Mouse (Mus musculus) thymus, postnatal 0 days (tissue): ENCODE measurements around the gene Copz2. TPM values are rescaled to one million over a fixed set of nuclear protein-coding genes. Genes with fewer than 3 reads are reported as not detected.
"Not testable (repeated sequence)": the region's sequence is repeated elsewhere in the genome, so short reads cannot be mapped to it uniquely, and the experiment has no call there.

Source experiments
- DNase-seq: peaks from one replicate; pipeline ENCODE4 v3.0.0-alpha.2; 2015; ENCODE audit warnings: low spot score
- polyA plus RNA-seq: library from polyadenylated mRNA; unstranded; fragments of >200 nt; fragmentation: Nextera tagmentation; extraction: Ambion mirVana; gene quantifications from 2 replicates; pipeline ENCODE4 v1.2.1, GENCODE M21; 2015

The Copz2 gene
- 55.8 and 60.7 TPM in 2 replicates for polyA plus RNA-seq

DNA sequence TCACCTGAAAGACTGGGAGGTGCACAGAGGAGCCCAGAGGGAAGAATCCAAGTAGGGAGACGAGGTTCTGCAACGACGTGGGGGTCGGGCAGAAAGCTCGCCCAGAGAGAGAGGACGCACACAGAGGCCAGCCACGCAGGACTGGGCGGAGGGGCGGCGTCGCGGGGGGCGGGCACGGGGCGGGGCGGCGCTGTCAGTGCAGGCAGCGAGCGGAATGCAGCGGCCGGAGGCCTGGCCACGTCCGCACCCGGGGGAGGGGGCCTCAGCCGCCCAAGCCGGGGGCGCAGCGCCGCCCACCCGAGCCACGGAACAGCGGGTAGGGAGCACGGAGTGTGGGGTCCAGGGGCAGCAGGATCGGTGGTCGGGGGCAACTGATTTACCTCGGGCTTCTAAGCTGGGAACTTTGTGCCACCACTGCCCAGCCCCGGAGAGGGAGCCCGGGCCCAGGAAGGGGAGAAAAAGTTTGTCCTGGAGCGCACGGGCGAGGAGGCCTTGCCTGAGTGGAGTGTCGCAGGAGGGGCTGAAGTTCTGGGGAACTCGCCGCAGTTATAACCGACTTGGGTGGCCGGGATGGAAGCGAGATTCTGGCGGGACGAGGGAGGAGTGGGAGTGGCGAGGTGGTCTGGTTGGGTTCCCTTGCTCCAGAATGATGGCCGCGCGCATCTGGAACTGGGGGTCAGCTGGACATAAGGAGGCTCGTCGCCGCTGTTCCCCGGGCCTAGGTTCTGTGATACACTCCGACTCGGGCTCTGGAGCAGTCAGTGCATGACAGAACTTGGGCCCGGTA is at the start of gene Copz2:
Copz2 (plus strand) TSS at position 190 of the 787 bp plus-strand sequence.
- no peak for DNase-seq

DNA sequence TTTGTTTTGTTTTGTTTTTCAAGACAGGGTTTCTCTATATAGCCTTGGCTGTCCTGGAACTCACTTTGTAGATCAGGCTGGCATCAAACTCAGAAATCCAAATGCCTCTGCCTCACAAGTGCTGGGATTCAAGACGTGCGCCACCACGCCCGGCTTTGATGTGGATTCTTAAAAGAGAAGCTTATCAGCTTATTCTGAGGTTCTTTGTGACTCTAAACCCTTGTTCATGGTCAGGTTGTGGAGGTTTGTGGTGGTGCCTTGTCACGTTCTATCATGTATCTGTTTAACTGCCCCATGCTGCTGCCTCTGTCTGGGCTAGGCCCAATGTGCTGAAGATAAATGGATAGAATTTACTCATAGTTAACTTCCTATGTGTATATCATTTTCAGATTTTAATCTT is 44.1 kb upstream of the Copz2 start:
- no peak for DNase-seq

DNA sequence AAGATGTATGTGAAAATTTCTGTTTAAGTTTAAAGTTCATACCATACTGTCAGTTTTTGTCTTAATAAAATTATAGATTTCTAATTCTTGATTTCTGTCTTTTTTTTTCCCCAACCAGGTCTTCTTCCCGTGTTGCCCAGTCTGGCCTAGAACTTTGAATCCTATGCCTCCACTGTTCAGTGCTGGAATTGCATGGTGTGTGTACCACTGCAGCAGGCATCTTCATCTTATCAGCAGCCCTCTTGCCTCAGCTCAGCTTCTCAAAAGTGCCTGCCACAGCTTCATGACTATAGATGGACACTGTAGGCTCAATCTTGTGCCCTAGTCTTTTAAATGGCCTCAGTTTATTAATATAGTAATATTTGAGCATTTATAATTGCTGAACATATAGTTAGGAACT is 41.6 kb upstream of the Copz2 start:
- no peak for DNase-seq

DNA sequence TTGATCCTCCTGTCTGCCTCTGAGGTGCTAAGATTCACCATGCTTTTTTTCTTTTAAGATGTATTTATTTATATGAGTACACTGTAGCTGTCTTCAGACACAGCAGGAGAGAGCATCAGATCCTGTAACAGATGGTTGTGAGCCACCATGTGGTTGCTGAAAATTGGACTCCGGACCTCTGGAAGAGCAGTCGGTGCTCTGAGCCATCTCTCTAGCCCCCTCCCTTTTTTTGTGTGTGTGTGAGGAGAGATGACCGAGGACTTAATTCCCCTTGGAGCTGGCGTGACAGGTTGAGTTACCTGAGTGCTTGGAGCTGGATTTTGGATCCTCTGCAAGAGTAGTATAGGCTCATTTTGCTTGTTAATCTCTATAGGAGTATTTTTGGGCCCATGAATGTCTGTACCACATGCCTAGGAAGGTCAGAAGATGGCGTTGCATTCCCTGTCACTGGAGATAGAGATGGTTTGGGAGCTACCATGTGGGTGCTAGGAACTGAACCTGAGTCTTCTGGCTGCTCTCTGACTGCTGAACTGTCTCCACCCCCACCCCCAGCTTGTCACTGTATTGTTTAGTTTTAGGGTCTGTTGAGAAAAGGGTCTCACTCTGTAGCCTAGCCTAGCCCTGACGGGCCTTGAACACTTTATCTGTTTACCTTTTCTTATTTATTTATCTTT is 40.0 kb upstream of the Copz2 start:
- DNase-seq = no peak

DNA sequence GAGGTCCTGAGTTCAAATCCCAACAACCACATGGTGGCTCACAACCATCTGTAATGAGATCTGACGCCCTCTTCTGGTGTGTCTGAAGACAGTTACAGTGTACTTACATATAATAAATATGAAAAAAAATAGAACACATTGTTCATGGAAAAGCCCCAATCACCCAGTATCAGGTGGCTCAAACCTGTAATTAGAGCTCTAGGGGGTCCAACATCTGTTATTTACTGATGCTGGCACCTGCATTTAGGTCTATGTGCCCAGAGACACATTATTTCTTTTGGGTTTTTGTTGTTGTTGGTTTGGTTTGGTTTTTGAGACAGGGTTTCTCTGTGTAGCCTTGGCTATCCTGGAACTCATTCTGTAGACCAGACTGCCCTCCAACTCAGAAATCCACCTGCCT is 38.5 kb upstream of the Copz2 start:
- DNase-seq = not testable (repeated sequence)

DNA sequence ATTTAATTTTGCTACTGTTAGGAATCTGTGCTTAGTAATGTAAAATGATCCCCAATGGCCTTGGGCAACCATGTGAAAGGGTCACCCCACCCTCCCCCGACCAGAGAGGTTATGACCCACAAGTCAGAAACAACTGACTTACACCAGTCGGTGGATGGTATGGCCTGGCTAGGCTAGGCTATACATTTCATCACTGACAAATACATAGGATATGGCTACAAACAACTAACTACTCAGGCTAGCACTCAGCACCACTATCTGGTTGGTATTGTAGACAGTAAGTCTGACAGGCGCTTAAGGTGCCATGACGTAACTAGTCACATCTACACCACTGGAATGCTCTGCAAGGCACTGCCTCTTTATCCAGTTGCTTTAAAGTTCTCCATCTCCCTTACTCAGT is 36.2 kb upstream of the Copz2 start:
- DNase-seq = no peak

DNA sequence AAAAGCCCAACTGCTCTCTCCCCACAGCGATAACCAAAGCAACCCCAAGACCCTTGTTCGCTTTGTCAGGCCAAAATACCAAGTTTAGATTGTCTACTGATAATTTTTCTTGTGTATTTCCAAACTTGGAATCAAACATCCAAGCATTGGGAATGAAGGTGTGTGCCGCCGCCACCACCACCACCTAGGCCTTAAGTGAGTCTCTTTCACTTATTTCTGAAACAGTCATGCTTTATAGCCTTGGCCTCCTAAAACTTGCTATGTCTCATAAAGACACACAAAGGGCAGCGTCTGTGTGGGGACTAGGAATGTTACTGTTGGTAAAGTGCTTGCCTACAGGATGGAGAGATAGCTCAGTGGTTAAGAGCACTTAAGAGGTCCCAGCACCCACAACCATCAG is 35.8 kb upstream of the Copz2 start:
- DNase-seq = no peak

DNA sequence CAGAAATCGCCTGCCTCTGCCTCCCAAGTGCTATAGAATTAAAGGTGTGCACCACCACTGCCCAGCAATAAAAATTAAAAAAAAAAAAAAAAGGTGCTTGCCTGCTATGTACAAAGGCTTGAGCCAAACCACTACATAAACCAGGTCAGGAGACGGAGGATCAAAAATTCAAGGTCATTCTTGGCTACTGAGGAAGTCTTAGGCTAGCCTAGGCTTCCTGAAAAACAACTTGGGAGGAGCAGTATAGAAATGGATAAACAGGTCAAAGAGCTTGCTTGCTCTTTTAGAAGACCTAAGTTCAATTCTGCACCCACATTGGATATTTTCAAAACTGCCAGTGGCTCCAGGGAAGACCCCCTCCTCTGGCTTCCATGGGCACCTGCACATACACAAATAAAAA is 35.2 kb upstream of the Copz2 start:
- no peak for DNase-seq

DNA sequence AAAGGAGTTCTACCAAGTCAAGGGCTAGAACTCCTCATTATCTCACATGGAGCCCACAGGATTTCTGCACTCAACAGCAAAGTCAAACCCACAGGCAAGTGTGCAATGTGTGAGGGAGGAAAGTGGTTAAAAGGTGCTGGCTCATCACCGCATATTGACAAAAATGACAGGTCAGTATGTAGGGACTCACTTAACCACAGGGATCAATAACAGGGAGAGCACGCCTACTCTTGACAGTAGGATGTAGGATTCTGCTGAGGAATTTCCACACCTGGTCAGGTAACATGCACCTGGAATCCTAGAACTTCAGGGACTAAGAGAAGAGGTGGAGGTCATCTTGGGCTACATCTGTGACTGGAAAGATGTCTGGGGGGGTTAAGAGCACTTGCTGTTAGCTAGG is 33.8 kb upstream of the Copz2 start:
- DNase-seq = no peak

DNA sequence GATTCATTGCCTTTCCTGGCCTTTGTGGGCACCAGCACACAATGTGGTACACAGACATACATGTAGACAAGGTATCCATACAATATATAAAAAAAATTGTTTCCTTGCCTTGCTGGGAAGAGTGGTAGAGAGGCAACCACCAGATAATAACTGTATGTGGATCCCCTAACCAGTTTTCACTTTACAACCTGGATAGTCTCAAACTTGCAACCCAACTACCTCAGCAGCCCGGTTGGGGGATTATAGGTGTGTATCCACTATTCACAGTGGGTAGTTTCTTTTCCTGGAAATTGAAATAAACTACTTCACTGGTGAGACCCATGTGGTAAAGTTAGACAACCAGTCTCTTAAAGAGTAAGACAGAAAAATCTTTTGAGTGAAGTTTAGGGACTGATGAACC is 33.2 kb upstream of the Copz2 start:
- no peak for DNase-seq

DNA sequence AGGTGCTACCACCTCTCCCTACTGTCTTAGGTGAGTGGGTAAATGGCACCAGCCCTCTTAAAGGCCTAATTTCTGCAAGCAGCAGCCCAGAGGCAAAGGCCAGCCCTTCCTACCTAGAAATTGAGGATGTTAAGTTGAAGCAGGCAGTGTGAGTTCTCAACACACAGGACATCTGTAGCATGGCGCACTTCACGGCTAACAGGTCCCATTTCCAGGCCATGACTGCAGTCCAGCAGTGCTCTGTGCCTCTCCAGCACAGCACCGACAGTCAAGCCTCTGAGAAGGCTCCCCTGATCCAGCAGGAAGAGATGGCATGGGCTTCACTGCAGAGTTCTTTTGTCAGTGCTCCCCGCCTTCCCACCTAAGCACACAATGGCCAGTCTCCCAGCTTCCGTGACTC is 32.7 kb upstream of the Copz2 start:
- DNase-seq = no peak

DNA sequence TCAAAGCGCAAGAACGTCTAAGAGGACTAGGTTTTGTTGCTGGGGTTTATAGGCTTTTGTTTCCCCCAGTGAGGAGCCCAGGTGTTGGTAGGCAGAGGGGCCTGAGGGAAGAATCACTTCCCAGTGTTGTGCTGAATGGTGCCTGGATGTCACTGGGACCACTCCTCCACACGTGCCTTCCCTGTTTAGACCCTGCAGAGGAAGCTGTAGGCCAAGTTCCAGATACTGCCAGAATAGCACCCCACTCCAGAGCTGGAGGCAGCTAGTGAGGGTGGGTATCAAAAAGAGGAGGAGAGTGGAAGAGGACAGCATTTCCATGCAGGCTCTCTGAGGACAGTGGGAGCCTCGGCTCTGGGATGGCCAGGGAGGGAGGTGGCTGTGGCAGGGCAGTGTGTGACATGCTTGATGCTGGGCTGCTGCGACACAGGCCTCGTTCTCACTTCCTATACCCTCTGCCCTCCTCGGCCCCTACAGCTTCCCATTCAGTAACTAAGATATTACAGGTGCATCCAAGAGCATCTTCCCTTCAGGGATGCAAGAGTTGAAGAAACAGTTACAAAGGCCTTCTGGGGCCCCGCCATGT is 31.5 kb upstream of the Copz2 start:
- no peak for DNase-seq

DNA sequence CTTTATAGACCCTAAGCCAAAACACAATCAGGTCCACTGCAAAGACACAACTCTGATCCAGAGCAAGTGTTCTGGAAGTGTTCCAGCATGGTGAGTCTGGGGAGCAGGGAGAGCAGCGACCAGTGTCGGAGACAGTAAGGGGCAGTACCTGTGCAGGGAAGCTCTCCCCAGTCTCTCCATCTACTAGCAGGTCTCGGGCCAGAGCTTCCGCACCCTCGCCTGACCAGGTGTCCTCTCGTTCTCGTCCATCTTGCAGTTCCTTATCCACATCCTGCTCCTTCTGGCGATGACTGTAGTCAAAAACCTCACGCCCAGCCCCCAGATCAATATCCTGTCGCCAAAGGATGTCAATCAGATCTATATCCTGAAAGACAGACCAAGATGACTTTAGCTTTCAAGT is 27.7 kb upstream of the Copz2 start:
- DNase-seq = no peak

DNA sequence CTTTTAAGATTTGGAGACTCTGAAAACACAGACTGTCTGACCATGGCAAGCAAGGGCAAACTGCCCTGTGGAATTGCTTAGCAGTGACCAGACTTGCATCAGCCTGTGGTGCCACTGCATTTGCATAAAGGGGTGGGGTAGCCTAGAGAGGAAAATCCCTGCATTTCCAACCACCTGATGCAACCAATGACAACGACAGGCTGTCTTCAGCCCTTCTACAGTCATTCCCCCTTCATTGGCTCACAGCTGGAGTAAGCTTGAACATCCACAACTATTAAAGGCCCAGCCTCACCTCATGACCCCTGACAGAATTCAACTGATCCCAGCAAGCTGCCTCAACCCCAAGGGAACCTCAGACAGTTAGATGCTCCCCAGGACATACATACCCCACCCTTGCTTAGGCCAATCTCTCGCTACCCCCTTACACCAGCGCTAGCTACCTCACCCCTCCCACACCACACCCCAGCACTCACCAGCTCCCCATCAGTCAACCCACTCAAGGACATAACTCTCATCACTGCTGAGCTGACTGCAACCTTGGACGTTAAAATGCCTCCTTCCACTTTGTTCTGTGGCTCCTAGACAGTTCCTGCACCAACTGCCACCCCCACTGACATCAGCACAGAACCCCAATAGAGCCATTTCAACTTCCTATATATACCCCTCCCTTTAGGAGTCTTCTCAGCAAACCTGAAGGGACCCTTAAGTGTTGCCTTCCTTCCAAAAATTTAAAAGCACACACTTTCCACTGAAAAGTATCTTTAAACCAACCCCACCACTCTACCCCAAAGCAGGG is 26.8 kb upstream of the Copz2 start:
- DNase-seq = no peak

DNA sequence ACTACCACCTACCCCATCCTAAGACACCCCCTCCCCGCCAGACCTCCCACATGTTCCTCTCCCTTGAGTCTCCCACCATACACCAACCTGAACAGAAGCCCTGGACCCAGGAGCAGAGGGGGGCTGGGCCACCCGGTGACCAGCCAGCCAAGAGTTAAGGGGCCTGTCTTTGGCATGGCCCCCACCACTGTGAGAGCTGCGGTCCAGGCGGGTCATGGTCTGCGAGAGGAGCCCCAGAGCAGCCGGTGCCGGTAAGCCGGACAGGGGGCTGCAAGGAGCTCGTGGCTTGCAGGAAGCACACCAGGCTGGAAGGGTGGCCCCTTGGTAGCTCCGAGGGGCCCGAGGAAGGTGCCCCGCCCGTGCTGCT is 26.2 kb upstream of the Copz2 start:
- no peak for DNase-seq

DNA sequence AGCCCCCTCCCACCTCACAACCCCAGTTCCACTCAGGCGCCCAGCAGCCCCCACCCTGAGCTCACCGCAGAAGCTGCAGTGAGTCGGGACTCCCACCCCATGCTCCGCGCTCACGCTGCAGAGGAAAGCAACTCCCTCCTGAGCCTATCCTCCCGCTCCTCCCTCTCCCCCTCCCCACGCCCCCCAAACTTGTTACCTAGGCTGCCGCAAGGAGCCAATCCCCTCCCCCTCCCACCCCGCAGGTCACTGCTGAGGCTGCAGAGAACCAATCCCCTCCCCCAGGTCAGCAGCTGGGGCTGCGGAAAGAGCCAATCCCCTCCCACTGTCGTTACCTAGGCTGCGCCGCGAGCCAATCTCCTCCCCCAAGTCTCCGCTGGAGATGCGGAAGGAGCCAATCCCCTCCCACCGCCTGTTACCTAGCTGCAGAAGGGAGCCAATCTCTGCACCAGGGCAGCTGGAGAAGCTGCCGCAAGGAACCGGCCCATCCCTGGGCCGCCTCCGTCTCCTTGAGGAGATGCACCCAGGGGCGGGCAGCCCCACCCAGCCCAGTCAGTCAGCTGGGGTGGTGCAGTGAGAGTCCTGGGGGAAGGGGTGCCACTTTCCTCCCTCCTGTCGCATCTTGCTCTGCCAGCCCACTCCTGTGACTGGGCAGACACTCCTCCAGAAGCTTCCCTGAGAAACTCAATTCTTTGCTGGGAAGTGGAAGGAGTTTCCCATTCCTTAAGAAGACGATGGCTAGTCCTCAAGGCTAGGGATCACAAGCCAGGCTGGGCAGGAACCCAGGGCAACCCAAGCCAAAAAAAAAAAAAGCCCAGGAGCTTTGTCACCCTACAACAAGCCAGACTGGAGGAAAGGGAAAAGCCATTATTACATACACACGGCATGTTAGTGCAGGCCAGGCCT is 25.5 kb upstream of the Copz2 start:
- DNase-seq = peak; percentile 95

DNA sequence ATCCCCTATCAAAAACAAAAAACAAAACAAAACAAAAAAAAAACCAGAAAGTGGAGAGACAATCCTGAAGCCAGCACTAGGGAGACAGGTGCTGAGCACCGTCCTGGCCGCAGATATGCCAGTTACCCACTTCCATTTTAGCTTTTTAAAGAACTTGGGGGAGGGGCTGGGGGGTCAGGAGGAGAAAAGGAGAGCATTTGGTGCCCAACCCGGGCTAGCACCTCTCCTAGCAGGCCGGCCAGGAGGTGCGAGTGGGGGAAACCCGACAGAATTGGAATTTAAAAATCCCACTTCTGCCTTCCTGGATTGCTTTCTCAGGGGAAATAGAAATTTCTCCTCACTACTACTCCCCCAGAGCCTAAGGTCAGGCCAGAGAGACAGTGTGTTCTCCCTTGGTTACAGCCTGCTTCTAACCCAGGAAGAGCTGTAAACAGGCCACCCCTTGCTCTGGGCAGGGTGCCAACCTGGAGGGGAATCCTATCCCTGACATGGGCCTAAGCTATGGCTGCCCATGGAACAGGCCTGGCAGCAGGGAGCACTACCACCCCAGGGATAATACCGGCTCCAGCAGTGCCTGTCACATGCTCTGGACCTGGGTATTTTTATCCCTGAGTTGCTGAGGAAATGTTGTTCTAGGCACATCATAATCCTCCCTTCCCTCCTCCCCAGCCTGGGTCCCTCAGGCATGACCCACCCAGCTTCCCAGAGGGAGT is 24.7 kb upstream of the Copz2 start:
- DNase-seq = no peak

DNA sequence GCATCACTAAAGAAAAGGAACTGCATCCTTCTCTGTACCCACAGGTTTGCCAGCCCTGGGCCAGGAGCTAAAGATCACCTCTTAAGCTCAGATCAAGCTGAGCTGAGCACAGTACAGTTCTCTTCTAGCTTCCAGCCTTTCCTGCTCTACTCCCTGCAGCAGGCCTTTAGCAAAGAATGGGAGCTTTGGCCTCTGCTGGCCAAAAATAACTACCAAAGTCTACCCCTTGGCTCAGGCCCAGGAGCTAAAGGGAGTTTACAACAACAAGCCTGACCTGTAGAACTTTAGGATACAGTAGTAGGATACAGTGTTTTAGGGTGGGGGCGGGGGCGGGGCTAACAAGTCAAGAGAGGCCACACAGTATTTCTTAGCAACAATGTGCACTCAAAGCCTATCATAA is 23.2 kb upstream of the Copz2 start:
- DNase-seq = no peak

DNA sequence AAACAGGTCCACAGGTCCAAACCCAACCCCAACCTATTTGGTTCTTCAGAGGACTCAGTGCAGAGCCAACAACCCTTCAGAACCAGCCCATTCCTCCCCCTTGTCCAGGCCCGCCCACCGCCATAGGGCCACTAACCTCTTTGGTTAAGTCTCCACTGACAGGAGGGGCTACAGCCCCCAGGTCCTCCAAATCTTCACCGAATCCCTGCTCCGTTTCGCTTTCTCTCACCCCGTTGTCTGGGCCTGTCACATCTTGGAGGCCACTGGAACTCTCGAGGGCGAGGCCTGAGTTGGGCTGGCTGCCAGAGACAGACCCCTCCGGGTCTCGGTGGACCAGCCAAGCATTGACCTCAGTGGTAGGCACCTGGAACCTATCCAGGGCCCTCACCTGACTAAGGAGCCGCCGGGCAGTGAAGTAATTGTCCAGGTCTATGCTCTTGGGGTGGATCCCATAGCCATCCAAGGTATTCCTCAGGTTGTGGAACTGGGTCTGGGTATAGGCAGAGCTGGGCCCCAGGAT is 22.5 kb upstream of the Copz2 start:
- no peak for DNase-seq

DNA sequence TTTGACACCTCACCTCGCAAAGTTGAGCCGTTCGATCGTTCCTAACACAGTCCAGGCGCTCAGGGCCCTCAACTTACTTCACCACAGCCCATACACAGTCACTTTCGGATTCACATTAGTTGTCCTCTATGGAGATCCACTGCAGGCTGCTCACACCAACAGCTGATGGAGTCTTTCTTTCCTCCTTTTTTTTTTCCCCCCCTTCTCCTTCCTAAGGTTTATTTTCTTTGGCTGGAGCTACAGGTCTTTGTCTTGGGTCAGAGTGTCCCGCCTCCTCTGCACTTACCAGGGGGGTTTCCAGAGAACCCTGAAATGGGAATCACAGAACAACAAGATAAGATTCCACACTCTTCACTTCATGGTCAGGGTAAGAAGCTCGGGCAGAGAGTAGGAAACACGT is 21.8 kb upstream of the Copz2 start:
- no peak for DNase-seq
